Mouse (Mus musculus) brain, embryonic 14.5 days (tissue): ENCODE results near the gene Add2.

Experiments
- CTCF ChIP-seq: fragments of 200-500 bp; IDR thresholded peaks from 2 replicates; pipeline ENCODE4 v1.5.1; 2012; ENCODE audit warnings: inconsistent platforms, mild to moderate bottlenecking, moderate library complexity, borderline replicate concordance; ENCODE audit not compliant: insufficient read depth, insufficient read length; ENCODE audit errors: extremely low read depth
- POLR2A ChIP-seq: fragments of 200-500 bp; IDR thresholded peaks from 2 replicates; pipeline ENCODE4 v1.6.1; 2012; ENCODE audit warnings: mild to moderate bottlenecking, inconsistent platforms, borderline replicate concordance; ENCODE audit not compliant: poor library complexity, insufficient read depth, insufficient read length, severe bottlenecking; ENCODE audit errors: extremely low read depth

DNA sequence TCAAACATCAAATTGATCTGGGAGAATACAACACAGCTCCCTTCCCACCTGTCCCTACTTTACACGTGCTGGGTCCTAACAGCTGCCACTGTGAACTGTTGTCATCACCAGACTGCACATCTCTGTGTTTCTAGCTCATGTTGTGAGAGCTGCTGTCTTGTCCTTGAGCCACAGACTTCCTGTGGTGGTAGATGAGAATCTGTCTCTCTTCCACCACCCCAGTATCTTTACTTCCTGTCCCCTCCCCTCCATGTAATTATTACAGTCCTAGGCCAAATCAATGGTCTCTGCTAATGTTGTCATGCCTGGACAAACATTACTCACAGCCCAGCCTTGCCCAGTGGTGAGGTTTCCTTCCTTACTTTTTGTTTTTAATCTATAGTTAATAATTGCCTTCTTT lies 105.4 kb downstream of the Add2 start:
- TF ChIP-seq POLR2A (no peak), CTCF (no peak)
